Mouse (Mus musculus): ENCODE results near the gene Mindy3. TPM values are rescaled to one million over a fixed set of nuclear protein-coding genes. Genes with fewer than 3 reads are reported as not detected.
A peak's percentile ranks its signal among the peaks of the same experiment; 100 is the strongest.

Mindy3 gene
- polyA plus RNA-seq, 1 experiment from 2014 or later: 45.7 TPM

GRCm38 (mm10) chr2:12308466-12308865 lies 110.8 kb downstream of the Mindy3 start:
- ATAC-seq (ENCODE audit: insufficient read depth, low FRiP score, low TSS enrichment) (no peak), DNase-seq (ENCODE audit: low spot score) (no peak)
- H3K36me3 ChIP-seq (ENCODE audit: control insufficient read depth, insufficient read depth, low read length): no peaks in the 10 kb centered on the region
- H3K27me3 ChIP-seq (ENCODE audit: control insufficient read depth, insufficient read depth, low read length): no peaks in the 10 kb centered on the region
- no peak overlapping the region for H3K4me2 ChIP-seq (ENCODE audit: low read depth)
- H3K9me3 ChIP-seq (ENCODE audit: control insufficient read depth, low read length): no peaks in the 10 kb centered on the region
- H3K9ac ChIP-seq (ENCODE audit: low read length): no peak overlapping the region
- no peaks in the 10 kb centered on the region for H3K4me1 ChIP-seq (ENCODE audit: control insufficient read depth, insufficient read depth, low read length)
- no peak overlapping the region for H3K27ac ChIP-seq (ENCODE audit: low read depth, low read length)
- no peak overlapping the region for H3K4me3 ChIP-seq (ENCODE audit: low read depth, low read length)

DNA sequence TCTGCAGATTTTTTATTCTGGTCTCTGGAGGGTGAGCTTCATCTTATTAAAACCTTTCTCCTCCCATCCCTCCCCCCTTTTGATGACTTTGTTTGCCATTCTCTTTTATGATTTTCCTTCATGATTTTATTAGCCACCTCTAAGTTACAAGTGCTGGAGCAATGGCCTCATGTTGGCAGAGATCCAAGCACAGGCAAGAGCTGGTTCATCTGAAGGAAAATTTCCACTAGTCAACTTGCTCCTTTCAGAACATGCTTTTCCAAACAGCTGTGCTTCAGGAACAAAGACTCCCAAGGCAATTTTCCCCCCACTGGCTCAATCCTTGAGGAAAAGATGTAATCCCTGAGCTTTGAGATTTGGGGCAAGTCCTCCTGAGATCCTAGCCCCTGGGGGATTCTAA lies 112.0 kb downstream of the Mindy3 start:
- DNase-seq (ENCODE audit: low spot score) (no peak), ATAC-seq (ENCODE audit: insufficient read depth, low FRiP score, low TSS enrichment) (no peak)
- no peak overlapping the region for H3K4me2 ChIP-seq (ENCODE audit: low read depth)
- H3K4me1 ChIP-seq (ENCODE audit: control insufficient read depth, insufficient read depth, low read length): no peaks in the 10 kb centered on the region
- H3K27me3 ChIP-seq (ENCODE audit: control insufficient read depth, insufficient read depth, low read length): no peaks in the 10 kb centered on the region
- H3K9ac ChIP-seq (ENCODE audit: low read length): no peak overlapping the region
- no peak overlapping the region for H3K27ac ChIP-seq (ENCODE audit: low read depth, low read length)
- no peaks in the 10 kb centered on the region for H3K36me3 ChIP-seq (ENCODE audit: control insufficient read depth, insufficient read depth, low read length)
- H3K4me3 ChIP-seq (ENCODE audit: low read depth, low read length): no peak overlapping the region
- no peaks in the 10 kb centered on the region for H3K9me3 ChIP-seq (ENCODE audit: control insufficient read depth, low read length)

DNA sequence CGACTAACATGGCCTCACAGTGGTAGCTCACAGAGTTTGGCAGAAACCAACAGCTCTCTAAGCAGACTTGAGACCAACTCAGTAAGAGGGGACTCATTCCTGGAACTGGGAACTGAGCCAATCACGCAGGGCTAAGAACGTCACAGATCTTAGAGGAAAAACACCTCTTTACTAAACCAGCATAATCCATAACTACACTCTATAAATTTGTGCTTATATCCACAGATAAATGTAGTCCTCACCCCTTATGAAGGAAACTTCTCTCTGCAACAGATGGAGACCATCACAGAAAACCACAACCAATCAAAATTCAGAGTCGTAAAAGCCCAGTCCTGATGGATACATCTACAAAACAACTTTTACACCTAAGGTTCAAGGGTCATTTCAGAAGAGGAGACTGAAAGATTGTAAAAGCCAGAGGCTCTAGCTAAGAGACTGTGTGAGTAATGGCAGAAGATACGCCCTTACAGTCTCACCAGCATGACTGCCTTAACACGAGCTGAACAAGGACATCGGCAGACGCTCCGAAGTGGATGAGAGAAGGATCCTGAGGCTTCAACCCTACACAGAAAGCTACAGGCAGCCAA lies 114.1 kb downstream of the Mindy3 start:
- Histone ChIP-seq H3K27me3 (ENCODE audit: control insufficient read depth, insufficient read depth, low read length) (0 out of 2 replicates have a peak, but pooled peaks cover 10% of the 10 kb centered on the region), H3K36me3 (ENCODE audit: control insufficient read depth, insufficient read depth, low read length) (no peaks in the 10 kb centered on the region), H3K27ac (ENCODE audit: low read depth, low read length) (no peak overlapping the region), H3K4me1 (ENCODE audit: control insufficient read depth, insufficient read depth, low read length) (no peaks in the 10 kb centered on the region), H3K4me3 (ENCODE audit: low read depth, low read length) (no peak overlapping the region), H3K9me3 (ENCODE audit: control insufficient read depth, low read length) (no peaks in the 10 kb centered on the region), H3K9ac (ENCODE audit: low read length) (no peak overlapping the region), H3K4me2 (ENCODE audit: low read depth) (no peak overlapping the region)
- DNase-seq (ENCODE audit: low spot score) (no peak), ATAC-seq (ENCODE audit: insufficient read depth, low FRiP score, low TSS enrichment) (no peak)
- WGBS: 85% methylated on average over 9 of the region's 9 CpGs

GRCm38 (mm10) chr2:12301431-12302170 lies 117.7 kb downstream of the Mindy3 start, which contains the start of gene Itga8:
Itga8 (minus strand) TSS chr2:12301922.
- 0 out of 2 replicates have a peak, but pooled peaks cover 10% of the 10 kb centered on the region for H3K27me3 ChIP-seq (ENCODE audit: control insufficient read depth, insufficient read depth, low read length)
- H3K9ac ChIP-seq (ENCODE audit: low read length): peak within 1 kb of the TSS; percentile 71
- no peaks in the 10 kb centered on the region for H3K4me1 ChIP-seq (ENCODE audit: control insufficient read depth, insufficient read depth, low read length)
- ATAC-seq (ENCODE audit: insufficient read depth, low FRiP score, low TSS enrichment) (peak; percentile 96), DNase-seq (ENCODE audit: low spot score) (peak; percentile 90)
- H3K4me3 ChIP-seq (ENCODE audit: low read depth, low read length): peak within 1 kb of the TSS; percentile 64
- 1% methylated on average over 56 of the region's 56 CpGs for WGBS
- no peaks in the 10 kb centered on the region for H3K9me3 ChIP-seq (ENCODE audit: control insufficient read depth, low read length)
- H3K27ac ChIP-seq (ENCODE audit: low read depth, low read length): no peak within 1 kb of the TSS
- peak within 1 kb of the TSS; percentile 94 for H3K4me2 ChIP-seq (ENCODE audit: low read depth)
- H3K36me3 ChIP-seq (ENCODE audit: control insufficient read depth, insufficient read depth, low read length): no peaks in the 10 kb centered on the region

DNA sequence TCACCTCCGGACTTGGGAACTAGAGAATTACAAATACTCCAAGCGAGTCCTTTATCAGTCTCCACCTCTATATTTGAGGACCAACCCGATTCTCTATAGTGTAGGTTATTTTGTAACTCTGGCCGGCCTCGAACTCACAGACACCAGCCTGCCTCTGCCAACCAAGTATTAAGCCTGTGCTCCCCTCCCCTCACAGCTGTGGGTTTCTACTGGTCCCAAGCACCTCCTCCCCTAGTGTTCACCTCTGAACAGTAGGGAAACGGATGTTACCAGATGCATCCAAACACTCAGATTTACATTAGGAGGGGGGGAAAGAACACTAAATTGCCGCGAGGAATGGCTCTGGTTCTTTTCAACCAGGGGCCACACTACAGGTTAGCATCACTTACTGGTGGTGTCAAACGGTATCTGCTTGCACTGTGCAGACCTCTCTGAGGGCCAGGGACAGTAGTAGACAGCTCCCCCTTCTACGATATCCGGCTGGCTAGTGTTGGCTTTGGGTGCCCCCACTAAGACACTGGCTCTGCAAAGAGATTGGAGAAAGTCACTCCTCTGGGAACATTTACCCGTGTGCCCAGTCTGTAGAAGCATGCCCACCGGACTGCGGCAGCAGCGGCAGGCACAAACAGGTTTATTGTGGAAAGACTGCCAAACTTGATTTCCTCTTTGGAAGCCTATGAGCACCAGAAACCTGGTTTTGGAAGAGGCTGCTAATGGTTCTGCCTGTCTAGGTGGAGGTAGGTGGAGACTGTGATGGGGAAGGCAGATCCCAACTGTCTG lies 118.6 kb downstream of the Mindy3 start:
- Histone ChIP-seq H3K27ac (ENCODE audit: low read depth, low read length) (no peak overlapping the region), H3K9me3 (ENCODE audit: control insufficient read depth, low read length) (no peaks in the 10 kb centered on the region), H3K4me2 (ENCODE audit: low read depth) (peak overlapping the region; percentile 94), H3K4me3 (ENCODE audit: low read depth, low read length) (peak overlapping the region; percentile 64), H3K27me3 (ENCODE audit: control insufficient read depth, insufficient read depth, low read length) (0 out of 2 replicates have a peak, but pooled peaks cover 10% of the 10 kb centered on the region), H3K4me1 (ENCODE audit: control insufficient read depth, insufficient read depth, low read length) (no peaks in the 10 kb centered on the region), H3K36me3 (ENCODE audit: control insufficient read depth, insufficient read depth, low read length) (no peaks in the 10 kb centered on the region), H3K9ac (ENCODE audit: low read length) (no peak overlapping the region)
- DNase-seq (ENCODE audit: low spot score) (no peak), ATAC-seq (ENCODE audit: insufficient read depth, low FRiP score, low TSS enrichment) (no peak)
- 71% methylated on average over 15 of the region's 15 CpGs for WGBS

DNA sequence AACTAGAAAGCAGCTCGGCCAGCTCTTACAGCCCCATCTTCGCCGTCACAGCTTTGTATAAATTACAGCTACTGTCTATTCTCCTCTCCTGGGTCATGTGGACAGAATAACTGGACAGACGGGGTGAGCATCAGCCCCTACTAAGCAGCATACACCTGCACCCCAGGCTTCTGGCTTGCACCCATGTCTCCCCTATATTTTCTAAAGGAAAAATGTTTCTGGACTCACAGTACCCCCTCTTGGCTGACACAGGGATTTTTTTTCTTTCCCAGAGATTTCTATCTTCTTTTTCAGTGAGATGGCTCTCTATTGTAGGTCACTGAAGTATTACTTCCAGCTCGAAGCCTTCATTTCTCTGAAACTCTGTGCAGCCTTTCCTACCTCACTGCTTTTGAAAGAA lies 122.0 kb downstream of the Mindy3 start:
- WGBS: 83% methylated on average over 5 of the region's 5 CpGs
- no peak for ATAC-seq (ENCODE audit: insufficient read depth, low FRiP score, low TSS enrichment)
- Histone ChIP-seq H3K4me2 (ENCODE audit: low read depth) (no peak overlapping the region), H3K27ac (ENCODE audit: low read depth, low read length) (no peak overlapping the region), H3K4me3 (ENCODE audit: low read depth, low read length) (no peak overlapping the region), H3K27me3 (ENCODE audit: control insufficient read depth, insufficient read depth, low read length) (0 out of 2 replicates have a peak, but pooled peaks cover 10% of the 10 kb centered on the region), H3K9ac (ENCODE audit: low read length) (no peak overlapping the region), H3K4me1 (ENCODE audit: control insufficient read depth, insufficient read depth, low read length) (no peaks in the 10 kb centered on the region), H3K36me3 (ENCODE audit: control insufficient read depth, insufficient read depth, low read length) (no peaks in the 10 kb centered on the region), H3K9me3 (ENCODE audit: control insufficient read depth, low read length) (no peaks in the 10 kb centered on the region)
- DNase-seq (ENCODE audit: low spot score): no peak

Other genes with a start within 250 kb of the Mindy3 start
- 8.2 and 8.3 TPM in 2 replicates for gene Itga8, start 117.5 kb downstream of the Mindy3 start, polyA plus RNA-seq (2014; fragmentation: Nextera tagmentation; extraction: Ambion mirVana)